Mouse (Mus musculus): ENCODE results near the gene Cacna2d2. TPM values are rescaled to one million over a fixed set of nuclear protein-coding genes. Genes with fewer than 3 reads are reported as not detected.

Gene Cacna2d2
- total RNA-seq, 2 experiments from 2014 or later, result 21.4 to 27.2 TPM

DNA sequence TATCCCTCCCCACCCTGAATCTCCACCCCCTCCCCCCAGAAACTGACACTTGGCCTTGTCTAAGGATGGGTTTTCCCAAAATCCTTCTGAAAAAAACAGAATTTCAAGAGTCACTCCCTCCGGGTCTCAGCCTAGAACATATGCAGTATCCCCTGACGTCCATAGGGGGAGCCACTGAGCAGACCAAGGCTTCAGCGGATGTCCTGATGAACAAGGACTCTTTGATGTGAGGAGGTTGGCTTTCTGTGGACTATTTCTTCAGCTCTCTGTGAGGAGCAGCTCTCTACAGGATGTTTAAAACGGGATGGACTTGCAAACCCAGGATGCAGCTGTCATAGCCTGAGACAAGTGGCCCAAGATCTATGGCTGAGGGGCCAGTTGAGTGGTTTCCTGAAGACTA lies 53.1 kb downstream of the Cacna2d2 start:
- DNase-seq (ENCODE audit: low spot score in 2 of 2), result peak; percentile 54 to 56

DNA sequence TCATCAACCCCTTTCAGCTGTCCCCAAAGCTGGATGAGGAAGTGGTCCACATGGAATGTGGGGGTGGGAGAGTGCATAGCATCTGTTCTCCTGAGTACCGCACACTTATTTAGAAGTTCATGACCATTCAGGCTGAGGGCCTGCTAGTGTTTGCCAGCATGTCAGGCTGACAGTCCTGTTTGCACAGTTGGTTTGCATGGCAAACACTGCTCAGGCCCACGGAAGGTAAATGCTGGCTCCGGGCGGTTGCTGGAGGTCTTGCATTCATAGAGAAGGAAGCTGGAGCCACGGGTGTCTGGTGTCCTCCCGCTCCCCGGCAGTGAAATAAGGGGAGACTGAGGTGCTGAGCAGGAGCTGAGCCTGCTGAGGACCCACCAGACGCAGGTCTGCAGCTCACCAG lies 53.7 kb downstream of the Cacna2d2 start:
- no peak for DNase-seq (ENCODE audit: low spot score in 2 of 2)

DNA sequence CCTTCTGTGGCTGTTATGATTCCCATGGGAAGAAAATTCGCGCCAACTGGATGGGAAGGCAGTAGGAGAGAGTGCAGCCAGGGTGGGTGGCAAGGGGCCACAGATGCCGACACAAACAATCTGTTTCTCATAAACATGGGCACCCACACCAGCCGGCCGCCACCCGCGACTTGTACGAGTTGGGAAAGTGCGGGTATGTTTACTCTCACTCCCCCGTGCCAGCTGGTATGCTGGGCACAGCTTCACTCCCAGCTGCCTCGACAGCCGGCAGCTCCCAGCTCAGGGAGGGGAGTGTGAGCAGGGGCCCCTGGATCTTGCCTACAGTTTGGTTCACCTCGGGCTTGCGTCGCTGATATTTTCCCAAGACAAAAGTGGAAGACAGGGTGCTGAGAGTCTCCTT lies 57.3 kb downstream of the Cacna2d2 start:
- peak; percentile 78 to 79 for DNase-seq (ENCODE audit: low spot score in 2 of 2)

DNA sequence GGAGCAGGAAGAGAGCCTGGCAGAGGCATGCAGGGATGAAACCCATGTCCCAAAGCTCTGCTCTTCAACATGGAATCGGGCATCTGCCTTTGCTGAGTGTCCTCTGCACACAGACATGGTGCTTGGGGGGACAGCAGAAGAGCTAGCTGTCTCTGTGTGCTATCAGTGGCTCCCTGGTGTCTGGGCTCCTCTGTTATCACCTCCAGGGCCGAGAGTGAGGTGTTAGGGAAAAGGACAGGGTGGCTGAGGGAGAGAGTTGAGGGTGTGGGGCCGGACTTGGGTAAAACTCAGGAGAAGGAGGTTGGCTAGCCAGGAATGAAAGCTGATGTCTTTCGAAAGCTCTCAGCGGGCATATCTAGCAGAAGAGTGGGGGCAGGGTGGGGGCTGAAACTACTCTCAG lies 63.5 kb downstream of the Cacna2d2 start:
- no peak for DNase-seq (ENCODE audit: low spot score in 2 of 2)

DNA sequence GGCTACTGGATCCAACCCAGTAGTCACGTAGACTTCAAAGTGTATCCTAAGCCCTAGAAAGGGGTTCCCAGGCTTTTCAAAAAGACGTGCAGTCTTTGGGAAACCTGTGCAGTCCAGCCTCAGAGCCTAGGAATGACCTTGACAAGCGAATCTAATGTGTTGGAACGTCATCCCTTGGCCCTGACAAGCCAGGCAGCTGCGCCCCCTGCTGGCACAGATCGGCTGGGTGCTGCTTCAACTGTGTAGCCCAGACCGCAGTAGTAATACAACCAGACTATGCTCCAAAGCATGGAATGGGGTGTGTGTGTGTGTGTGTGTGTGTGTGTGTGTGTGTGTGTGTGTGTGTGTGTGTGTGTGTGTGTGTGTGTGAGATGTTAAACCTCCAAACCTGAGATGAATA lies 64.1 kb downstream of the Cacna2d2 start:
- peak; percentile 92 for DNase-seq (ENCODE audit: low spot score in 2 of 2)

DNA sequence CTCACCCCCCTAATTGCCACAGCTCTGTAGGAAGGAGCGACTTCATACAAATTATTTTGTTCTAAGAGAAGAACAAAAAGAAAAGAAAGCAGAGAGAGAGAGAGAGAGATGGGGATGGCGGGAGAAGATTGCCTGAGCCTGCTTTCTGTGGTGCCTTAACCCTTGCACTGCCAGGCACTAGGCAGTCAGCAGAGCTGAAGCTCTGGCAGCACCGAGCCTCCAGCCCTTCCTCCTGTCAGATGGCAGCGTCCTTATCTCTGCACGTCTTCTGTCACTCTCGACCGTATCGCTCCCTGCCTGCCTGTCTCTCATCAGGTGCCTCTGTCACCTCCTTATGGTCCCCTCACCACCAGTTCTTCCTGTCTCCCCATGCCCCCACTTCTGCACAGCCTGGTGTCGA lies 64.7 kb downstream of the Cacna2d2 start:
- DNase-seq (ENCODE audit: low spot score in 2 of 2), result no peak

DNA sequence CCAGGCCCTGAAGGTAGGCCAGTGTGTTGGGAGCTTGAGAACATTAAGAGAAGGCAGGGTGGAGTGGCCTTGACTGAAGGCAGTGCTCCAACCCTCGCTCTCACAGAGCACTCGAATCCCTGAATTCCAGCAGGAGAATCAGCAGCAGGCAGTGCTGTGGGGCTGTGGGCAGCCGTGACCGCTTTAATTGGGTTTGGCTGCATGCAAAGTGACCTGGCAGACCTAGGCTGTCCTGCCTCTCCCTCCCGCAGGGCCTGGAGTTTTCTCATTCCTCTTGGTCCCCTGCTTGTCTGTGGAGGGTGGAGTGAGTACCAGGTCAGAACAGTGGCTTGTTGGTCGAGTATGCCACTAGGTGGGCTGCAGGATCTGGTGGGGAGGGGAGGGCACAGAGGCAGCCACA lies 66.2 kb downstream of the Cacna2d2 start:
- no peak for DNase-seq (ENCODE audit: low spot score in 2 of 2)

DNA sequence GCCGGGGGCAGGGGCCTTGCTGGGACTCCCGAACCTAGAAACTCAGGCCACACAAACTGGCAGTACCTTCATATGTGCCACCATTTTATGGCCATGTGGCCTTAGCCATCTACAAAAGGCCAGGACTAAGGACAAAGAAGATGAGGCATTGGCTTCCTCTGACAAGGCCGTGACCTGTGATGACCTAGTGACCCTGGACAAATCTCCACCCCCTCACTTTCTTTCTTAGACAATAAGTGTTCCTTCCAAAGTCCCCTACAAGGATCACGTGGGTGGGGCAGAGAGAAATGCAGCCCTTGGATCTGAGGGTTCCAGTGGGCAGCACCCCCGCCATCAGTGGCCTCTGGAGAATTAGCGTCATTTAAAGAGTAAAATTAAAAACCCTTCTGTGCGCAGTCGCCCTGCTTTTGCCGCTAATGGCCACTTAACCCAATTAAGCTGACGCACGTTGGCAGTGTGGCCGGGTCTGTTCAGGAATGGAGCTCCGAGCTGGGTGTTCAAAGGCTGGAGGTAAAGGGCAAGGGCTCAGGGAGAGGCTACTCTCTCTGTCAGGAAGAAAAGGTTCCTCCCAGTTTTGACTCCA lies 69.9 kb downstream of the Cacna2d2 start:
- no peak for DNase-seq (ENCODE audit: low spot score in 2 of 2)

DNA sequence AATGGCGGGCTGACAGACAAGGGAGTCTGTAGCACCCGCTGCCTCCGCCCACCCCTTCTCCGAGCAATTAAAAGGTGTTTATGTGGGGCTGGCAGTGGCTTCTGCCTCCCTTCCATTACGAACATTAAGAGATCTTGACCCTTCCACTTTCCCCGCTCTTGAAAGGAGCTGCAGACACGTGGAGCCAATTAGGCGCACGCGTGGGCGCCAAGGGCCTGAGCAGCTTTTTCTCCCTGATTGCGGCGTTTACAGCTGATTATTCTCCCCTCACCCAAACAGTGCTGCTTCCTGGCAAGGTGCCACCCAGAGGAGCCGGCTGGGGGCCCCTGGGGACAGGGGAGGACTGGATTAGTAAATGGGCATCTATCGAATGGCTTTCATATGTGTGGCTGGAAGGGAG lies 71.0 kb downstream of the Cacna2d2 start:
- peak in 1 of 2 experiments; percentile 25 for DNase-seq (ENCODE audit: low spot score in 2 of 2)

DNA sequence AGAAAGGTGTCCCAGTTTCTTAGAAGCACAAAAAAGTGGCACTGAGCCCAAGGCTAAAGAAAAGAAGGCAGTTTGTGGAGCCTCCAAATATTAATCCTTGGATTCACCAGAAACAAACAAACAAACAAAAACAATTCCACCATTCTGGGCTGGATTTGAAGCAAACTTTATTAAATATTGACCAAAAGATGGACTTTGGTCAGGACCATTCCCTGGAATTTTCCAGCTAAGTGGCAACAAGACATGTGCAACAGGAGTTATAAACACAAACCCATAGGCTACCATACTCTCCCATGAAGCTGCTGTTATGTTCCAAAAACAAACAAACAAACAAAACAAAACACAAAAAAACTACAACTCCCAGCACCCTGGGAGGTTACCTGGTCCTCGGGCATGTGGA lies 74.6 kb downstream of the Cacna2d2 start:
- no peak for DNase-seq (ENCODE audit: low spot score in 2 of 2)

DNA sequence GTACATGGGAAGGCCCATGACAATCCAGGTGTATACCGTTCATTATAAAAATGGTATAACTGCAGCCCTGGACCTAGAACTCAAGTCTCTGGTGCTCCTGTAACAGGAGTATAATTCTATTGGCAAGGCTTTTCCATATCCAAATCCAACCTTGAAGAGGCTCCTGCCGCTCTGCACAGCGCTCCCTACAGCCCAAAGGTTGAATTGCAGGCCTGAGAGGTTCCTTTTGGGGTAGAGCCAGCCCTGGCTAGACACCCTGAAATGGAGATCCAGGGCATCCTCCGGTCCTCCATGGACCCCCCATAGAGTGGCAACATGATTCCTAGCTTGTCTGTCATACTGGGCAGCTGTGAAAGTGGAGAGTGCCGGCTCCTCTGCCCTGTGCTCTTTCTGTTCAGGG lies 79.6 kb downstream of the Cacna2d2 start:
- DNase-seq (ENCODE audit: low spot score in 2 of 2), result no peak

DNA sequence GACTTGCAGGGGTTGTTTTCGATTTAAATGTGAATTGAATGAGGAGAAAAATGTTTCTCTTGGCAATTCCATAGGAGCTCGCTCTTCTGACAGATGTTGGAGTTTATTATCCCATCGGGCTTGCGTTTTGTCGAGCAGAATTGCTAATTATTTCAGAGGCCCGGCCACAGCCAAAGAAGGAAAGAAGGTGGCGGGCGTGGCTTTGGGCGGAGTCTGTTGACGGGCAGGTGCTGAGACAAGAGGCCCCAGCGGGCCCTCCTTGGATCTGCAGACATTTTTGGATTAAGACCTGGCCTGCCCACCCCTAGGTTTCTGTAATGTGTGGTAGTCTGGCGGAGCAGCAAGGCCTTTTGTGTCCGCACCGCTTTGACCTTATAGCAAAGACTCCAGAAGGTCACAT lies 80.2 kb downstream of the Cacna2d2 start:
- DNase-seq (ENCODE audit: low spot score in 2 of 2), result no peak

DNA sequence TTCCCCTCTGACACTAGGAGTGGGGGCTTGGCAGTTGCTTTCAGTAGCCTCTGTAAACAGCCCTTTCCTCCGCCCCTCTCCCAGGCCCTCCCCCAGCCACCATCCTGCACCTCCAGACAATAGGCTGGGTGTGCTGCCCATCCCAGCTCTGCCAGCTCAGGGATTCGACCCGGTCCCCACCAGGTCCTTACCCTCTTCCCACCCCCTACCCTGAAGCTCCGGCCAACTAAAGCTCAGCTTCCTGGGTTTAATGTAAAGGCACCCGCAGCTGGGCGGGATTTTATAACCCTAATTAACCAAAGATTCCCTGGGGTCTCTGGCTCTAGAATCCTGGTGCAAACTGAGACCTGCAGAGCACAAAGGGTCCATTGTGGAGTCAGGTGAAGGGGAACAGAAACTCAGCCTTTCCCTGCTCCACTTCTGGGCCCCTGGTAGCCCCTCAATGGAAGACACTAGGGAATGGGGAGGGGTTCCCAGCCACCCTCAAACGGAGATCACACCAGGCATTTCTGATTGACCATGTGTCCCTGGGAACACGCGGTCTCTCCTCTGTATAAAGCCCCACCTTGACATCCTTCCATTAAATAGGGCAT lies 81.2 kb downstream of the Cacna2d2 start:
- DNase-seq (ENCODE audit: low spot score in 2 of 2), result no peak

DNA sequence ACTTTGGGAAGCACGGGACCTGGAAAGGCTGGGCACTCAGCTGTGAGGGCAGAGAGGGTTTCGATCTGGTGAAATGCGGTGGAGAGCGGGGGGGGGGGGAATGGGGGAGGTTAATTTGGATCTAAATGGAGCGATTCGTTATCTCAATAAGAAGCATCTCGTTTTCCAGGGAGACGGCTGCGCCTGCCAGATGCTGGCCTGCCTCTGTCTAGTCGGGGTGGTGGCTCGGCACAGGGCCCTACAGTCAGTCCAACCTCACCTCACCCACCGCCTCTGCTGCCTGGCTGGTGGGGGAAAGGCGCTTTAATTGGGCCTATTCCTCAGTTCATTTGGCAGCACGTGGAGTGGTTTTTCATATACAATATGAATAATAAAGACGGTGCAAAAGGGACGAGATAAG lies 81.9 kb downstream of the Cacna2d2 start:
- DNase-seq (ENCODE audit: low spot score in 2 of 2), result no peak

DNA sequence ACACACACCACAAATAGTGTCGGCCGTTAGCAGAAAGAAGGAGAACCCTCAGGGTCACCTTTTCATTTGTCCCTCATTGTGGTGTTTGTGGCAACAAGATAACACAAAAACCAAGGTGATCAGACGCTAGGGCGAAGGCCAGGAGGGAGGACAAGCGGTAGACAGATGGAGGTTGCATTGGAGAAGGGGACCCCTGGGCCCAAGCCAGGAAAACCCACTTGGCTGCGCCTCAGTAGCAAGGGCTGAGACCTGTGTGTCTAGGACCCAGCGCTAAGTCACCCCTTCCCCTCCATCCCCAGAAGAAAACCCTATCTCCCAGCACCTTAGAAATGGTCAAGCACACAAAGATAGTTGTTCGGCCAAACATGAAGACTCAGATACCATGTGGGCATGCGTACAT lies 82.6 kb downstream of the Cacna2d2 start:
- no peak for DNase-seq (ENCODE audit: low spot score in 2 of 2)

DNA sequence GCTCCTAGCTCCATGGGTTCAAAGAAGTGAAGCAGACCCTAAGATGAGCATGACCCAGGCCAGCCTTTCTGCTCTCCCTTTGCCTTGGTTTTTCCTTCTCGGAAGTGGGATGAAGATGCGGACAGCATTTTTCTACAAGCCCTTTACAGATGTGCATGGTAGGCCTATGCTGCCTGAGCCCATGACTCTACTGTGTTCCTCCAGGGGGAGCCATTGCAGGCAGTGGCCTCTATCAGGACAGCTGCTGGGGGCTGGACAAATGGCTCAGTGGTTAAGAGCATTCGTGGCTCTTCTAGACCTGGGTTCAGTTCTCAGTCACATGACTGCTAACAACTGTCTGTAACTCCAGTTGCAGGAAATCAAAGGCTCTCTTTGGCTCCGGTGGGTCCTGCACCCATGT lies 83.4 kb downstream of the Cacna2d2 start:
- DNase-seq (ENCODE audit: low spot score in 2 of 2), result no peak

DNA sequence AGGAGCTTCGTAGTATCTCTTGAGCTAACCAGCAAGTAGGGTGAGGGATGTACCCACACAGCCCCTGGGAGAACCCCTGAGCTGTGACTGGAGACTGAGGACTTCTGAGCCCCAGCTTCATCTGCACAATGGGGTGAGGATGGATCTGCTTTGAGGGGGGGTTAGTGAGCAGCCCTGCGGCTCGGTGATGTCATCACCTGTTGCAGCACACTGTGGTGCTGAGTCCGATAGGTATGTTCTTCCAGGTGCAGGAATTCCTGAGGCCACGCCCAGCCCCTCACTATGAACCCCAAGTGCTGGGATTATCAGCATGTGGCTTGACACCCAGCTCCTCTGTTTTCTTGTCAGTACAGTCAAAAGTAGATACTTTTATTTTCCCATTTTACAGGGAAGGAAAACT lies 84.3 kb downstream of the Cacna2d2 start:
- no peak for DNase-seq (ENCODE audit: low spot score in 2 of 2)

DNA sequence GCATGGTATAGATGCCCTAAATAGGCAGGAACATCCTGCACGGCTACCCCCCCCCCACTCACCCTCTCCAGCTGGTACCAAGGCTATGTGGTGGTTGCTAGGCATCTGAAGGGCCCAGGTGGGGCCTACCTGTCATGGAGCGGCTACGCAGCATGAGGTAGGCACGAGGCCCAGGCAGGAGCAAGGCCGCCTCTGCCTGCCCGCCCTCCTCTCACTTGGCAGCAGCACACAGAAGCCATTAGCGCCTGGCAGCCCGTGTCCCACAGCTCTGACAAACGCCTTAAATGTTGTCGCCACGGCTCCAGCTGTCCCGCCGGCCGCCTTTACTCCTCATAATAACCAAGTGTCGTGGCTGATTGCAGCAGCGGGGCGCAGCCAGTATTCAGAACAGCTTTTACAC lies 84.9 kb downstream of the Cacna2d2 start:
- peak; percentile 51 to 64 for DNase-seq (ENCODE audit: low spot score in 2 of 2)

DNA sequence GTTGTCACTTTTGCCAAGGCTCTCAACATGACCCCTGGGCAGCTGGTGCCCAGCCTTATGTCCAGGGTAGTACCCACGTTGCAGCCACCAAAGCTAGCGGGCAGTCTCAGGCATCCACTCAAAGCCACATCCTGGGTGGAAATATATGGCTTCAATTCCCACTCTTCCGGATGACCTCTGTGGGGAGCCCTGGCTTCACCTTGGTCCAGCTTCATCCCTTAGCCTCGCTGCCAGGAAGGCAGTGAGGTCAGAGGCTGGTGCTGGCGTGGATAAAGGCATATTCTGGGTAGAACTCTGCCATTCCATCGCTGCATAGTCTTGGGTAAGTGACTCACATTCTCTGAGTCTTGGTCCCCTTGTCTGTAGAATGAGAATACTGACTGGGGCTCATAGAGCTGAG lies 85.4 kb downstream of the Cacna2d2 start:
- DNase-seq (ENCODE audit: low spot score in 2 of 2), result no peak

DNA sequence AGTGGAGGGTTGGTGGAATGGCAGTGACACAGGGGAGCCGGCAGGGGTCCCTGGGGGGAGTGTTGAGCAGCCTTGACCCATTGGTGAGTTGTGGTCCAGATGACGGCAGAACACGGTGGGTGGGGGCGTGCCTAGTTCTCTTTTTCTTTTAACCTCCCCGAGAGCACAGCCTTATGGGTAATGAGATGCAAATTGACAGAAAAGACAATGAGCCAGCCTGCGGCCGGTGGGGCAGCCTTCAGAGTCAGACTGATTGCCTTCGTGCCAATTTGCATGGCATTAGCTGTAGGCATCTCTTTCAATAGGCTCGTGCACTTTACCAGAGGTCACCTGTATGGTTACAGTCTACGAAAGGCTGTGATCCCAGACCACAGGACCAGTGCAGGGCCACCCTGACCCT lies 86.7 kb downstream of the Cacna2d2 start:
- DNase-seq (ENCODE audit: low spot score in 2 of 2), result no peak

DNA sequence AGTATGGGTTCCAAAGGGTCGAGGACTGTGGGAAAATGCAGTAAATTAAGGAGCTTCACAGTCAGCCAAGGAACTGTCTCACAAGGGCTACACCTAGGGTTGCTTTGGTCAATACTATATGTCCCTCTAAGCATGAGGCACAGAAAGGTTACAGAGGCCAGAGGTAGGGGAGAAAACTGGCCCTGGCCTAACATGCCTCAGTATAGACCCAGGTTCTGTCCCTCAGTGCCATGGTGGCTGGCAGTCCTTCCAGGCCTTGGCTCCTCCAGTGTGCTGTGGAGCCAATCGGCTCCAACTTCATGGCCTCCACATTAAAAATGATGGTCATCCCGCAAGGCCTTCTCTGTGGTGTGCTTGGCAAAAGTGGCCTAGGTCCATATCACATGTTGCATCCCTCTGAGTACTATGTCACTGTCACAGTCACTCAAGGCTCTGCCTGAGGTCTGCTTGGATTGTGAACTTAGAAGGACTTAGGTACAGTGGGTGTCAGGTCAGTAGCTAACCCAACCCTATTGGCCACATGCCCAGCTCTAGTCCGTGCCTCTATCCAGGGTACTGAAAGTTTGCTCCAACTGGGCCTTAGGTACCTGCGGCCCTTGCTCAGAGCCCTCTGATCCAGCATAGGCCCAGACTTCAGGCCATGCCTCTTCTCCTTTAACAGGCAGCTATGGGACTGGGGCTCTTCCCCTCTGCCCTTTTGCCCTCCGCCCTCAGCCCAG lies 87.3 kb downstream of the Cacna2d2 start:
- no peak for DNase-seq (ENCODE audit: low spot score in 2 of 2)

DNA sequence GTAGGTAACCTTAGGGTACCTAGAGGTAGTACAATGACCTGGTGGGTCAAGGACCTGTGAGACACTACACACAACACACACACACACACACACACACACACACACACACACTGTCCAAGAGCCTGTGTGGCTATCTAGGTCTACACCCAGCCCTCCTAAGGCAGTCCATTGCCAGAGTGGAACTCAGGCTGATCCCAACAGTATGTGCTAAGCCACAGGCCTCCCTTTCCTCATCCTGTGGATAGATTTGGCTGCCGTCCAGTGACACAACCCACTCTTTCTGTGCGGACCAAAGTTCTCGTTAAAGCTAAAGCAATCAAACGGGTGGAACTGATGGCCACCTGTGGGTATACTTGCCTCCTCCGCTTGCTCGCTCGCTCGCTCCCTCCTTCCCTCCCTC lies 90.7 kb downstream of the Cacna2d2 start:
- DNase-seq (ENCODE audit: low spot score in 2 of 2), result no peak

DNA sequence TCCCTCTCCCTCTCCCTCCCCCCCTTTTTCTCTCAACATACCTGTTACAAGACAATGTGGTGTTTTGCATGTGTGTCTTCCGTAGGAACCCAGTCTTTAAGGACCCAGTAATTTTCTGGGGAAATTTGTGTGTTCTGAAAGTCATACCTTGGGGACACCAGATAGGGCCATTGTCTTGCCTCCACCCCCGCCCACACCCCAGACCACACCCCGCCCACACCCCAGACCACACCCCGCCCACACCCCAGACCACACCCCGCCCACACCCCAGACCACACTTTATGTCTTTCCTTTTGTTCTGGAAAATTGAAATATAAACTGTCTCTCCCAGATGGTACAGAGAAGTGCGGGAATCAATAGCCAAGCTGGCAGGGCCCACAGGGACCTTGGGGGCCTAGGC lies 91.2 kb downstream of the Cacna2d2 start:
- no peak for DNase-seq (ENCODE audit: low spot score in 2 of 2)

Data from layer of hippocampus, postnatal 10 days (tissue).